Mouse (Mus musculus) liver, adult 2 months (tissue): Measurements from ENCODE around the gene Sntg2. TPM values are rescaled to one million over a fixed set of nuclear protein-coding genes. Genes with fewer than 3 reads are reported as not detected.

Experiments
- DNase-seq: peaks from one replicate; pipeline ENCODE4 v3.0.0-alpha.2; 2011; ENCODE audit warnings: low read depth, low spot score; ENCODE audit errors: extremely low read depth
- H3K27ac ChIP-seq: fragments of 200-500 bp; replicated peaks from 2 replicates; pipeline ENCODE4 v1.5.1; 2012; ENCODE audit warnings: low read depth, mild to moderate bottlenecking, control low read depth, inconsistent platforms, low read length; ENCODE audit not compliant: insufficient read depth
- H3K27me3 ChIP-seq: fragments of 200-500 bp; 2 replicates; pipeline ENCODE4 v1.6.1; 2012; ENCODE audit warnings: mild to moderate bottlenecking, moderate library complexity, low read length, inconsistent platforms; ENCODE audit not compliant: control insufficient read depth, insufficient read depth
- H3K36me3 ChIP-seq: fragments of 200-500 bp; 2 replicates; pipeline ENCODE4 v1.6.1; 2012; ENCODE audit warnings: low read length, inconsistent platforms; ENCODE audit not compliant: control insufficient read depth, insufficient read depth
- H3K4me1 ChIP-seq: fragments of 200-500 bp; 2 replicates; pipeline ENCODE4 v1.6.1; 2011; ENCODE audit warnings: low read length; ENCODE audit not compliant: control insufficient read depth, insufficient read depth
- H3K4me3 ChIP-seq: fragments of 200-500 bp; 2 replicates; pipeline ENCODE4 v1.5.1; 2011; ENCODE audit warnings: low read depth, mild to moderate bottlenecking, control low read depth, low read length, moderate library complexity; ENCODE audit not compliant: insufficient read depth
- H3K79me2 ChIP-seq: fragments of 200-500 bp; 2 replicates; pipeline ENCODE4 v1.6.1; 2012; ENCODE audit warnings: inconsistent platforms, mild to moderate bottlenecking, low read length, moderate library complexity; ENCODE audit not compliant: control insufficient read depth, insufficient read depth
- H3K9ac ChIP-seq: fragments of 200-500 bp; 2 replicates; pipeline ENCODE4 v1.6.1; 2012; ENCODE audit warnings: low read depth, mild to moderate bottlenecking, control low read depth, inconsistent platforms, low read length
- CTCF ChIP-seq: fragments of 200-500 bp; IDR thresholded peaks from 2 replicates; pipeline ENCODE4 v1.5.1; 2011; ENCODE audit warnings: low read depth, low read length, control low read depth
- POLR2A ChIP-seq: fragments of 200-500 bp; IDR thresholded peaks from 2 replicates; pipeline ENCODE4 v1.6.1; 2011; ENCODE audit warnings: low read length, control low read depth; ENCODE audit not compliant: insufficient read depth; ENCODE audit errors: extremely low read depth
- WGBS: fragments of 180-500 bp; shearing (Covaris S2); methylation state at CpG from one replicate; pipeline ENCODE4 v1.1.7; 2018; 5-methylcytosine and 5-hydroxymethylcytosine counted together
- polyA plus RNA-seq: library from polyadenylated mRNA; depleted of rRNA; stranded (reverse); fragments of >200 nt; gene quantifications from 2 replicates; pipeline ENCODE4 v1.2.3, GENCODE M21; 2012; rRNA removed
- total RNA-seq: library from RNA; depleted of rRNA; stranded (reverse); fragments of >200 nt; gene quantifications from 2 replicates; pipeline ENCODE4 v1.2.3, GENCODE M21; 2014; rRNA removed

Gene Sntg2
- total RNA-seq, result 9.7 and 15.7 TPM in 2 replicates
- polyA plus RNA-seq, result 4.6 and 9.0 TPM in 2 replicates

- peaks cover 3% of the 10 kb centered on the region; the same call in 1 of the 2 replicates for H3K79me2 ChIP-seq
- no peaks in the 10 kb centered on the region for H3K36me3 ChIP-seq
- H3K4me1 ChIP-seq, result peaks cover 13% of the 10 kb centered on the region
- peak; percentile 75 for DNase-seq
- peak within 1 kb of the TSS; percentile 86 for H3K9ac ChIP-seq
- under 1% methylated on average over 37 of the region's 39 CpGs for WGBS
- H3K4me3 ChIP-seq, result peak within 1 kb of the TSS; percentile 71
- no peaks in the 10 kb centered on the region for H3K27me3 ChIP-seq
- H3K27ac ChIP-seq, result peak within 1 kb of the TSS; percentile 87
- peak; percentile 35 for TF ChIP-seq CTCF
- peak; percentile 90 for TF ChIP-seq POLR2A
These were observed at the start of gene Sntg2 for GRCm38 (mm10) chr12:30372933-30373501. Gene Sntg2, minus strand, starts transcription at chr12:30373375.

- TF ChIP-seq CTCF, result no peak
- no peak for TF ChIP-seq POLR2A
- Histone ChIP-seq H3K27ac (no peak overlapping the region), H3K4me1 (no peaks in the 10 kb centered on the region), H3K27me3 (no peaks in the 10 kb centered on the region), H3K4me3 (no peak overlapping the region), H3K79me2 (no peaks in the 10 kb centered on the region), H3K36me3 (no peaks in the 10 kb centered on the region), H3K9ac (no peak overlapping the region)
- DNase-seq, result no peak
- 61% methylated on average over 8 of the region's 8 CpGs for WGBS
These were observed 43.4 kb upstream of the Sntg2 start for GRCm38 (mm10) chr12:30416547-30416946.

GRCm38 (mm10) chr12:30415981-30416380 is 42.8 kb upstream of the Sntg2 start:
- H3K79me2 ChIP-seq, result no peaks in the 10 kb centered on the region
- no peak overlapping the region for H3K9ac ChIP-seq
- WGBS, result 75% methylated on average over 6 of the region's 6 CpGs
- H3K4me1 ChIP-seq, result no peaks in the 10 kb centered on the region
- no peak for TF ChIP-seq POLR2A
- TF ChIP-seq CTCF, result no peak
- H3K27me3 ChIP-seq, result no peaks in the 10 kb centered on the region
- H3K4me3 ChIP-seq, result no peak overlapping the region
- no peak for DNase-seq
- no peaks in the 10 kb centered on the region for H3K36me3 ChIP-seq
- no peak overlapping the region for H3K27ac ChIP-seq

GRCm38 (mm10) chr12:30402651-30403050 is 29.5 kb upstream of the Sntg2 start:
- no peaks in the 10 kb centered on the region for H3K4me1 ChIP-seq
- no peak overlapping the region for H3K9ac ChIP-seq
- no peak overlapping the region for H3K4me3 ChIP-seq
- no peaks in the 10 kb centered on the region for H3K27me3 ChIP-seq
- H3K36me3 ChIP-seq, result no peaks in the 10 kb centered on the region
- no peaks in the 10 kb centered on the region for H3K79me2 ChIP-seq
- no peak overlapping the region for H3K27ac ChIP-seq
- DNase-seq, result no peak
- TF ChIP-seq CTCF, result no peak
- TF ChIP-seq POLR2A, result no peak

DNA sequence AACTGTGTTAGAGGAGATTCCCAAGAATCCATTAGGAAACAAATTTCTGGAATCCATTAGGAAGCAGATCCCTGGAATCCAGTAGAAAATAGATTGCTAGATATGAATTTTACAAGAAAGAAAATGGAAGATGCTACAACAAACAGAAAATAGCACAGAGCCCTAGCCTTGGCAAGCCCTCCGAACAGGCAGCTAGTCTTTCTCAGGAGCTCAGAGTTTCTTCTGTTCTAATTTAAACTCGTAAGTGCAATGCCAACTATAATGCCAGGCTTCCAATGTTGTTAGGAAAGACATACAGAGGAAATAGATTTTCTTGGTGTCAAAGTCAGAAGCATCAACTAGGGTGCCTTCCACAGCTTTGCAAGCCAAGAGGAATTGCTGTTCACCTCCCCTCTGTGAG is 27.4 kb upstream of the Sntg2 start:
- H3K79me2 ChIP-seq, result no peaks in the 10 kb centered on the region
- H3K36me3 ChIP-seq, result no peaks in the 10 kb centered on the region
- TF ChIP-seq CTCF, result no peak
- no peak for TF ChIP-seq POLR2A
- H3K4me1 ChIP-seq, result no peaks in the 10 kb centered on the region
- DNase-seq, result no peak
- WGBS, result 75% methylated on average over 2 of the region's 2 CpGs
- H3K9ac ChIP-seq, result no peak overlapping the region
- no peaks in the 10 kb centered on the region for H3K27me3 ChIP-seq
- no peak overlapping the region for H3K27ac ChIP-seq
- no peak overlapping the region for H3K4me3 ChIP-seq

- Histone ChIP-seq H3K4me3 (no peak overlapping the region), H3K9ac (no peak overlapping the region), H3K27ac (no peak overlapping the region), H3K79me2 (no peaks in the 10 kb centered on the region), H3K36me3 (no peaks in the 10 kb centered on the region), H3K4me1 (no peaks in the 10 kb centered on the region), H3K27me3 (no peaks in the 10 kb centered on the region)
- WGBS, result 79% methylated on average over 2 of the region's 2 CpGs
- DNase-seq, result no peak
- TF ChIP-seq CTCF, result no peak
- no peak for TF ChIP-seq POLR2A
These were observed 26.9 kb upstream of the Sntg2 start for GRCm38 (mm10) chr12:30400114-30400513.
